ENCODE assay signal across 12 mouse cellular contexts in the genomic region with DNA sequence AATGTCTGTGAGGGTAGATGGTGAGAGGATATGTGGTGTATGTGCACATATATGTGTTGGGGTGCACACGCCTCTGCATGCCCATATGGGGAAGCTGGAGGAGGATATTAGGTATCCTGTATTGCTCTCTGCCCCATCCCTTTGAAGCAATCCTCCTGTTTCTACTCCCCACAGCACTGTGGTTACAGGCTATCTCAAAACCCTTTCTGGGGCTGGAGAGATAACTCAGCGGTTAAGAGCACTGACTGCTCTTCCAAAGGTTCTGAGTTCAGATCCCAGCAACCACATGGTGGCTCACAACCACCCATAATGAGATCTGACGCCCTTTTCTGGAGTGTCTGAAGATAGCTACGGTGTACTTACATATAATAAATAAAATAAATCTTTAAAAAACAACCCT.
"Had no signal": no experiment of that assay in that cellular context is flagged by ENCODE, and none has a peak within 500 bp of the region (broad histone marks: within the 10 kb centered on the region; RNA-seq: fewer than 3 reads in every experiment).

No protein-coding gene starts in this region.

- H3K4me3 ChIP-seq: midbrain, embryonic 13.5 days; midbrain, embryonic 15.5 days; neural tube, embryonic 12.5 days; stomach, embryonic 15.5 days had no signal

- H3K27me3 ChIP-seq: midbrain, embryonic 15.5 days; neural tube, embryonic 12.5 days; stomach, embryonic 15.5 days had no signal

- H3K9me3 ChIP-seq: midbrain, embryonic 13.5 days; midbrain, embryonic 15.5 days; neural tube, embryonic 12.5 days; stomach, embryonic 15.5 days had no signal

- H3K36me3 ChIP-seq: midbrain, embryonic 13.5 days; midbrain, embryonic 15.5 days; neural tube, embryonic 12.5 days; stomach, embryonic 15.5 days had no signal

- DNase-seq: lung, adult 18-20 months; lung, embryonic 14.5 days; lung, postnatal 10 days; lung, postnatal 4 days; right cerebral cortex, postnatal 14 days; thymus, adult 2 months; thymus, postnatal 25 days; thymus, postnatal 4 days had no signal
